Mouse (Mus musculus): ENCODE data around the gene Vamp3.

The Vamp3 gene

DNA sequence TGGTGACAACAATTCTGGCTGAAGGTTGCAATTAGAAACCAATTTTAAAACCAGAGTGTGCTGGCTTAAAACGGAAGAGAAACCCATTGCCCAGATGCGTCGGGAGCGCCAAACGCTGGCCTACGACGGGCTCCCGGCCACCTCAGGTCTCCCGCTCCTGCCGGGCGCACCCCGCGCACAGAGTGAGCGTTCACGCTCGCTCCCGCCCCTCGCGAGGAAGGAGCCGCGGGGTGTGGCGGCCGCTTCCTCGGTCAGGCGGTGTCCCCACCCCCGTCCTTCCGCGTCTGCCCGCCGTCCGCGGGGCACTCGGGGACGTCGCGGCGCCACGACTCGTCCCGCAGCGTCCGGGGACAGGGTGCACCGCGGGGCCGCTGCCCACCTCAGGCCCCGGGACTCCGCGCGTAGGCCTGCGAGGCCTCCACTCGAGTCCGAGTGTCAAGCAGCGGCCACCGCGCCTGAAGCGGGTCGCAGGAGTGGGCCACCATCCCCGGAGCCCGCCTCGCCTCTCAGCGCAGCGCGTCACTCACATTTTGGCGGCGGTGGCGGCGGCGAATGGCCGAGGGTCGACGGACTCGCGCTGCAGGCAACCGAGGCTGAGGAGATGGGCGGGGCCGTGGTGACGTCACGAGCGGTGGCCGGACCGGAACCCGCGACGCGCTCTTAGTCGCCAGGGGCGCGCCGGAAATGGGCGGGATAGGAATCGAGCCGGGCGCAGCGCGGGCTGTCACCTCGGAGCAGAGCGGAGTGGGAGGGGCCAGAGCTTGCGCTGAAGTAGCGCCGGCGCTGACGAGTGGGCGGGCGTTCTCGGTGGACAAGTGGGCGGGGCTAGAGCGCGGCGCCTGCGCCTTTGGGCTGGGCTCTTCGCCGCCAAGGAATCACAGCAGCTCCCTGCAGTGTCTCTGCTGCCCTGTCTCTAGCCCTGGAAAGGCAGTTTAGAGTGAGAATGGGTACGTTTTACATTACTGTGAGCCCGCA is at the start of gene Vamp3:
Gene Vamp3, minus strand, starts transcription at position 617 of the 975 bp plus-strand sequence.
- peak; percentile 99 for DNase-seq (ENCODE audit: low spot score)

GRCm38 (mm10) chr4:151106468-151106867 is 48.7 kb upstream of the Vamp3 start:
- DNase-seq (ENCODE audit: low spot score): no peak

- DNase-seq (ENCODE audit: low spot score): no peak
These were observed 48.1 kb upstream of the Vamp3 start for GRCm38 (mm10) chr4:151105886-151106285.

- no peak for DNase-seq (ENCODE audit: low spot score)
These were observed 46.4 kb upstream of the Vamp3 start for GRCm38 (mm10) chr4:151104147-151104546.

- no peak for DNase-seq (ENCODE audit: low spot score)
These were observed 45.9 kb upstream of the Vamp3 start for GRCm38 (mm10) chr4:151103646-151104045.

DNA sequence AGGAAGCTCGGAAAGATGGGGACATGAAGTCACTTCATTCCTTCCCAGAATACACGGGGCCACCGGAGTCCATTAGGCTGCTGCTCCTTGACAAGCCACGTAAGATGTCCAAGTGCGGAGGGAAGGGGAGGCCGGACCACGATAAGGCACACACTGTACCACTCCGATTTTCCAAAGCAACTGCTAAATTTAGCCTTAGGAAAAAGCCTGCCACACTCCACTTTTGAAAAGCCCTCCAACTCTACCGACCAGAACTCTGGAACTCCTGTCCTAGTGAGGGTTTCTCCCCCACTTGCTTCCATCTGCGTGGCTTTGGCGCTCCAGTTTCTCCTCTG is 39.3 kb upstream of the Vamp3 start:
- no peak for DNase-seq (ENCODE audit: low spot score)

GRCm38 (mm10) chr4:151096334-151097103 is 38.8 kb upstream of the Vamp3 start:
- DNase-seq (ENCODE audit: low spot score): no peak

GRCm38 (mm10) chr4:151095207-151095606 is 37.4 kb upstream of the Vamp3 start:
- DNase-seq (ENCODE audit: low spot score): no peak

GRCm38 (mm10) chr4:151089270-151089669 is 31.5 kb upstream of the Vamp3 start, which contains the start of gene Gm13090:
Gene Gm13090 (plus strand): TSS chr4:151089570.
- no peak for DNase-seq (ENCODE audit: low spot score)

DNA sequence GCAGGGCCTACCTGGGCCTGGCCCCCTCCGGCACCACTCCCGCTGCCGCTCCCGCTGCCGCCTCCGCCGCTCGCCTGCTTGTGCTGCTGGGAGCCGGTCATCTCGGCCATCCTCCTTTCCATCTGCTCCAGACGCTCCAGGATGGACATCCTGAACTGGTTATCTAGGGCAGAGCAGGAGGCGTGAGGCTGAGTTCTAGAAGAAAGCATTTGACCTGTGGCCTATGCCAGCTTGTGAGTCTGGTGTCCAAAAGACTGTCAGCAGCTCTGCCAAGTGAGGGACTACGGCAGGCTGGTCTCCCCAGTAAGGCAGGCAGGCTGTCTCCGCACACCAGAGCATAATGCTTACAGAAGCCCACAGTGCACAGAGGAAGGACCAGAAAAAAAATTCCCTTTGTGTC is 31.1 kb upstream of the Vamp3 start:
- DNase-seq (ENCODE audit: low spot score): no peak

- no peak for DNase-seq (ENCODE audit: low spot score)
These were observed 29.6 kb upstream of the Vamp3 start for GRCm38 (mm10) chr4:151087358-151087757.

- DNase-seq (ENCODE audit: low spot score): no peak
These were observed 25.3 kb upstream of the Vamp3 start for GRCm38 (mm10) chr4:151083027-151083426.

- no peak for DNase-seq (ENCODE audit: low spot score)
These were observed 24.2 kb upstream of the Vamp3 start for GRCm38 (mm10) chr4:151081977-151082376.

GRCm38 (mm10) chr4:151081355-151081754 is 23.6 kb upstream of the Vamp3 start:
- no peak for DNase-seq (ENCODE audit: low spot score)

DNA sequence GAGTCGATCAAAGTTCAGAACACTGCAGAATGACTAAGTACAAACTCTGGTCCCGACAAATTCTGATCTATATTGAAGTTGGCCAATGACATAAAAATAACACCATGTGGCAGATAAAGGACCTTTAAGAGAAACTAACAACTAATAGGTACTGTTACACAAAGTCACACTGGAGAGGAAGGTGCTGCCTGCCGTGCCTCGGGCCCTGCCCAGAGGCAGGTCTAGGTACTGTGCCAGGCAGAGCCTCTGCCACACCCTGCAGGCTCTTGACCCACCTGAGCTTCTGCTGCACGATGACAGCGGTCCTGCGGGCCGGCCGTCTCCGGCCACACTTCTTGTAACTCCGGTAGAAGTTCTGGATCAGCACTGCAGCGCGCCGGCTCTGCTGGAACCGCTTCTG is 17.1 kb upstream of the Vamp3 start:
- no peak for DNase-seq (ENCODE audit: low spot score)

- DNase-seq (ENCODE audit: low spot score): peak; percentile 74
These were observed 15.5 kb upstream of the Vamp3 start for GRCm38 (mm10) chr4:151073108-151073744.

- DNase-seq (ENCODE audit: low spot score): no peak
These were observed 13.2 kb upstream of the Vamp3 start for GRCm38 (mm10) chr4:151070962-151071361.

DNA sequence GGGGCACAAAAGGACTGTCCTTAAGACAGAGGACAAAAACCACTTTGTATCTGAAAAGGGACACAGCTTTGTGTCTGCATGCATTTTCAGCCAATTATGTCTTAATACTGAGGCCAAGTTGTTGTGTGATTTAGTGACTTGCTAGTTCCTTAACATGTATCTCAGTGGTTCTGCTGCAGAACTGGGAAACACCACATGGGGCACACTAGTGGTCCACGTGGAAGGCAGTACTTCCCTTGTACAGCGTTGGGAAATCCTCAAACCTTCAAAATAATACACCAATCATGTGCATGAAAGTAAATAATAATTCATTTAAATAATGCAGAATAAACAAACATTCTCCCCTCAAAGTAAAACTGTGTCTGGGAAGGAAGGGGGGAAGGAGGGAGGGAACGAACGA is 11.0 kb upstream of the Vamp3 start:
- no peak for DNase-seq (ENCODE audit: low spot score)

- no peak for DNase-seq (ENCODE audit: low spot score)
These were observed 1.8 kb upstream of the Vamp3 start for GRCm38 (mm10) chr4:151059566-151059965.

DNA sequence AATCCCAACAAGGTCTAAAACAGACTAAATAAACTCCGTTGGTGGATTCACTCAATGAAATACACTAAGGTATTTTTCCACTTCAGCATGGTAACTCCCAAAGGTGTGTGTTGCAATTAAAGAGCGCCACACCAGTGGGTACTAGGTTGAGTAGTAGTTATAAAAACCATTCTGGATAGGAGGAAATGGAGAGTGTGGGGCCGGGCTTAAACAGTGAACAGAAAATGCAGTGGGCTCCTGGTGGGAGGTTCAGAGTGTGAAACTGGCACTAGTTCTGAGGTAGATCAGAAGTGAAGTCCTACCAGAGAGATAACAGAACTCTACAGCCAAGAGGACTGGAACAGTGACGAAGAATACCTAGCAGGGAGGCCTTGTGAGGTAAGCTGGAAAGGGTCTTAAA is 871 bp upstream of the Vamp3 start:
- no peak for DNase-seq (ENCODE audit: low spot score)

DNA sequence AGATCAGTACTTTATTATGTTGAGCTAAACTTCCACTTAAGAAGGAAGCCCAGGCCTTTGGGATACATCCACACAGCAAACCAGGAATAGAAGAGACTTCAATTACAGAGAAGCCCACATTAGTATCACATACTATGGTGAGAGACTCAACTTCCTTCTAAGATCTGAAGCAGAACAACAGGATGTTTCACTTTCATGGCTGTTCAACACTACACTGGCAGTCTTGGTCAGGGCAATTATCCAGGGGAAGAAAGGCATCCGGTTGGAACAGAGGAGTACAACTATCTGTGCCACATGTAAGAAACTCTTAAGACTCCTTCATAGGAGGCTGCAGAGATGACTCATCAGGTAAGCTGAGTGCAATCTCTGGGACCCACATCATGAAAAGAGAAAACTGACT is 6.6 kb downstream of the Vamp3 start:
- DNase-seq (ENCODE audit: low spot score): no peak

DNA sequence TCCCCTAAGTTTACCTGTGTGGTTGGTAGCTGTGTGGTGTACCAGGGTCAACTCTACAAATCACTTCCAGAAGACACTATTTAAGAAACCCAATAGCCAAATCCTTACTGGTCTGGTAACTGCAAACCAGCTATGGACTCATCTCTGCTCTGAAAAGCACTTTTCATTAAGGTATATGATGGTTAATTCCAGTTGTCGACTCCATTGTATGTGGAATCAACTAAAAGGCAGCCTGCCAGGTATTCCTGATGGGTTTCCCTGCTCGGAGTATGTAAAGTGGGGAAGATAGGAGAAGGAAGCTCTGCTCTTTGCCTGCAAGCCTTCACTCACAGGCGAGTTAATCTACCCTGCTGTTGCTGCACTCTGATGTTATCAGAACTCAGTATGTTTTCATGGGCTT is 11.2 kb downstream of the Vamp3 start:
- DNase-seq (ENCODE audit: low spot score): no peak
